Mouse (Mus musculus) small intestine, adult 2 months (tissue): ENCODE results near the gene Hdac9.

Experiments
- CTCF ChIP-seq: fragments of 200-500 bp; IDR thresholded peaks from 2 replicates; pipeline ENCODE4 v1.5.1; 2012; ENCODE audit warnings: low read depth, mild to moderate bottlenecking, control low read depth, inconsistent platforms, low read length, moderate library complexity, mixed read lengths; ENCODE audit not compliant: insufficient replicate concordance, insufficient read length; ENCODE audit errors: extremely low read depth
- POLR2A ChIP-seq: fragments of 200-500 bp; IDR thresholded peaks from 2 replicates; pipeline ENCODE4 v1.6.1; 2012; ENCODE audit warnings: low read depth, mild to moderate bottlenecking, control low read depth, inconsistent platforms, low read length, moderate library complexity

DNA sequence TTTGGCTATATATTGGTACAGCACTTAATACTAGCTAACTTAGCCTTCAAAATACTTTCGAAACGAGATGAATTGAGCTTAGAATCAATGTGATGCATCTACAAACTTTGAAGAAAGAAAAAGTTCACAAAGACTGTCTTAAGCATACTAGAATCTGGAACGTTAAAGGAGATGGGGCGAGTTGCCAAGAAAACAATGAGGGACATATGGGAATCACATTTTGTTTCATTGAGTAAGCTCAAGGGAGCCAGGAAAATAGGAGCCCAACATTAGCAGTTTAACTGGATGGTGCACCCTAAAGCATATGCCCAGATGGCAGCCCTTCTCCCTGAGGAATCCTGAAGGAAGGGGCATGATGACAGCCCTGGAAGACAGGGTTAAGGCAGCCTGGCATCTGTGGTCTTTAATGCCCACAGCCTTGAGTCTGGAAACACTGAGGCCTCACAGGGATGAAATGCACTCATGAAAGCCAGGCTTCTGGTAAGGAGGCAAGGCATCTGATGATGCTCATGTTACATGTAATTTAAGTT is 685.2 kb downstream of the Hdac9 start:
- TF ChIP-seq CTCF = no peak
- TF ChIP-seq POLR2A = no peak
